Mouse (Mus musculus) spleen, embryonic (tissue): ENCODE measurements around the gene Nphs1.
"Not testable (repeated sequence)": the region's sequence is repeated elsewhere in the genome, so short reads cannot be mapped to it uniquely, and the experiment has no call there.

Source experiments
- CTCF ChIA-PET: fragments of 350-600 bp; sonication (Branson Sonifier 250); formaldehyde crosslinking; loops from one replicate; lab custom pipeline; 2022; lab: Charles Lee

Nphs1 gene

DNA sequence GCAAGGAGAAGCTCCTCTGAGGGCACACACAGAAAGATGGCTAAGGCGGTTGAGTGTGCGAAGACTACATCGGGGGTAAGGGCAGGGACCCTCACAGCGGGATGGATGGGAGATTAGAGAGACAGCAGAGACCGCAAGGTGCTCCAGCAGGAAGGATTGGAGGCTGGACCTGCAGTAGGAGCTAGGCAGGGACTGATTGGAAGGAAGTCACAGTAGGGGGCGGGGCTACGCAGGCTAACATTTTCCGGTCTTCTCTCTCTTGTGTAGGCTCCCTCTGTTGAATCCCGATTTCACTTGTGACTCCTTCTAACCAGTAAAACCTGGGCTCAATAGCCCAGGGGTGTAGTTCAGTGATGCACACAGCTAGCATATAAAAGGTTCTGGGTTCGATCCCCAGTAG lies 21.2 kb upstream of the Nphs1 start:
- CTCF ChIA-PET, result interaction anchor here (1.1 kb wide), 2 partner anchors 19 to 83 kb away, joined by 3 to 6 read pairs; no protein-coding TSS in a partner anchor

DNA sequence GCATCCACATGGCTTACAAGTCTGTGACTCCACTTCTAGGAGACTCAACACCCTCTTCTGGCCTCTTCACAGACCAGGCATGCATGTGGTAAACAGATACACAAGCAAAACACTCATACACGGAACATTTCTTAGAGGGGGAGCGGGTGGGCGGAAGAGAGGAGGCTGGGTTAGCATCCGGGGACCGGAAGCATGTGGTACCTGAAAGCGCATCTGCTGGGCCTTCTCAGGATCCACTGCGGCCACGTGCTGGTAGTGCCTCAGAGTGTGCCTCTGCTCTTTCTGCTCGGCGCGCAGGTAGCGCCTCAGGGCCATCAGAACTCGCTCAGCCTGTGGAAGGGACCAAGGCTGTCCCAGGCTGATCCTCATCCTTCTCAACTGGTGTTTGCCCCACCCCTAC lies 18.4 kb upstream of the Nphs1 start:
- CTCF ChIA-PET, result no interaction called here

DNA sequence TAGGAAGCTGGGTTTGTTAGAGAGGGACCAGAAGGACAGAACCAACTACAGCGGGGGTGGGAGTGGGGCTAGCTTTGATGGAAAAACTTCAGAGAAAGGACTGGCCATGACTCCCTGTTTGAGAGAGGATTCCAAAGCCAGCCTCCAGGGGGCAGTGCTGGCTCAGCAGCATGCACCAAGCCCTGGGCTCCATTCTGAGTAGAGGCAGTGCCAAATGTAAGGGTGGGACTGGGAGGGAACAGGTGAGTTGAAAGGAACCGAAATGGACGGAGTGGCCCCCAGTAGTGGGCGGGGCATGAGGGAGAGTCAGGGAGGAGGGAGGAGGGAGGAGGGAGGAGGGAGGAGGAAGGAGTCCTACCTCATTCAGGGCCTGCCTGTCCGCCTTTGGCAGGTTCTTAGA lies 17.4 kb upstream of the Nphs1 start:
- CTCF ChIA-PET, result interaction anchor here (0.5 to 0.9 kb wide), 3 partner anchors 111 to 625 kb away, joined by 3 to 10 read pairs (median 7); partner anchors contain the start of gene Zfp790

DNA sequence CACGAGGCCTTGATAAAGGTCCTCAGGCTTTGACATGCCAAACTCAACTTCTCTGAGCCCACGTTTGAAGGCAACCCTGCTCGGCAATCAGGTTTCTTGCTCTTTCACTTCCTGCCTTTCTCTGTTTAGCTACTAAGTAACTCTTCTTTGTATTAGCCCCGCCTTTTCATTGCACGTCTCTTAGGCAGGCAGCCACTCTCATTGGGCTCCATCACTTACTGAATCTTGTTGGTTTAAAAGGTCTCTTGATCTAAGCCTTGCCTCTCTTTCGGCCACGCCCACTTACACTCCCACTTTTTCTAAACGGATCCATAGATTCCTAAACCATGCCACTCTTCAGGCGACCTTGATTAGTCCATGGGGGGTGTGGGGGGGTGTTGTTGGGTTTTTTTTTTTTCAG lies 14.4 kb upstream of the Nphs1 start:
- CTCF ChIA-PET, result interaction anchor here (0.6 to 0.7 kb wide), 2 partner anchors 20 to 628 kb away, joined by 5 to 6 read pairs; partner anchors contain the start of gene Zfp790

DNA sequence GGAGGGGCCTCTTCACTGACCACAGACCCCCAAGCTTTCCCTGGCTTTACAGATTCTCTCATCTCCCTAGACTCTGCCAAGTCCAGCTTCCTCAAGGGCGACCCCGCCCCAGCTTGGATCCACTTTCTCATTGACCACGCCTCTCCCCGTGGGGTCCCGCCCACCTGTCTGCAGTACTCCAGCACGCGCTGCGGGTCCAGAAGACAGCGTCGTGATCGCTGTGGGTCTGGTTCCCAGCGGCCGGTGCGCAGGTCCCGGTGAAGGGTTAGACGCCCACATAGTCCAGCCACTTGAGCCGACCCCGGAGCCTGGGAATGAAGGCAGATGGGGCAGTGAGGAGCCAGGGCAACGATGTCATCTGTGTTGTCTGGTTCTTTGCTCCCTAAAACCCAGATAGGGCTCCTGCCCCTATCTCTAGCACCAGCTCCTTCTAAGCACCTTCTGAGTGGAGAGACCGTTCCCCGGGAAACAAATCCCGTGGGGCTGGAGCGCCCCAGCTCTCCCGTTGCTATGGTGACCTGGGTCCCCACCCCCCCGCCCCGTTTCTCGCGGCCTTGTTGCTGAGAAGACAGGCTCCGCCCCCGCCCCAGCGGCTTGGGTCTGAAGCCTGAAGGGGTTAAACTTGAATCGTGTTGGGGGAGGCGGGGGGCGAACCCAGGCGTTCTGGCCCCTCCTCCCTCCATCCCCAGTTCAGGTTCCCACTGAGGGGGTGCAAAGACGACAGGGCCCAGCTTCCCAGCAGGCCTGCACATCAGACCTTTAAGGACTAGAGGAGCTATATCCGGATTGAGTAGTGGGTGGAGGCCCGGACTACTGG lies 13.8 kb upstream of the Nphs1 start:
- CTCF ChIA-PET, result interaction anchor here (0.6 kb wide), 1 partner anchor 628 kb away, joined by 6 read pairs; the partner anchor contains the start of gene Zfp790

DNA sequence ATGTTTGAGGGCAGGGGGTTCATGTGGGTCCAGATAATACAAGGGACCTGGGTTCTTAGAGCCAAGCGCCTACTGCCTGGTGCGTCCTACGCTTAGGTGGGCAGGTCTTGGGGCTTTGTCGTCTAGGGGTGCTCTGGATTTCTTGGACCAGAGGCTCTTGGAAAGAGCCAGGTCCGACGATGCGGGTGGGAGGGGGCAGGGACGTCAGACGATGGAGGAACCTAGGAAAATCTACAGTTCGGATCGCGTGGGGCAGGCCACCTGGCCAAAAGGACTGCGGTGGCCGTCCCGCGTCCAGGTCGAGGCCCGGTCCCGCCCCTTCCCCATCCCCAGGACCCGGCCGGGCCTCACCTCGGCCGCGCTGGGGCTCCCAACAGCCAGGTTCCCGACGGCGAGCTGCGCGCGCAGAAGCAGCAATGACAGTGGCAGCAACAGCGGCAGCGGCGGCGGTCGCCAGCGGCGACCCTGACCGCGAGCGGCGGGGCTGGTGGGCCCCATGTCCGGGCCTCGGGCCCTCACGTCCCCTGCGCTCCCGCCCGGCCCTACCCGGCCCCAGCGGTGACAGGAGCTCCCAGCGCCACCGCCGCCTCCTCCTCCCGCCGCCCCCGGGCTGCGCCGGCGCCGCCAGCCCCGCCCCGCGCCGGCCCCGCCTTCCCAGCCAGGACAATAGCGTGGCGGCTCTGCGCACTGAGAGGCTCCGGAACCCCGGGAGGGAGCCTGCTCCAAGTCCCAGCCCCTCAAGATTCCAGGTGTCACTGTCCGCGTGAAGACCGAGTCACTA lies 13.0 kb upstream of the Nphs1 start, which contains the start of gene Aplp1:
Aplp1 (minus strand) TSS at position 565 of the 781 bp plus-strand sequence.
- CTCF ChIA-PET, result no interaction called here

DNA sequence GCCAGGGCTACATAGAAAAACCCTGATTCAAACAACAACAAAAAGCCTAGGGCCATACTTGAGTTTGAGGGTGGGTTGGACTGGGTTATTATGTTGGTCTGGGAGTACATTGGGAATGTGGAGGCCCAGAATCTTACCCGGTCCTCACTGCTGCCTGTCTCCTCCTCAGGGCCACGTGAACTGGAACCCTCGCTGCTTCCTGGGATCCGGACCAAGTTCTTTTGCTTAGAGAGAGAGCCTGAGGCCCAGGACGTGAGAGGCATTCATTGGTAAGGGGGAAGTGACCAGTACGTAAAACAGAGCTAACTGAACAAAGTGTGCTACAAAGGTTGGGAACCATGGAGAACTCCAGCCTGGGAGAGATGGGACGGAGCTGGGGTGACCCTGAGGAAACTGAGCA lies 7.9 kb upstream of the Nphs1 start:
- CTCF ChIA-PET, result interaction anchor here (0.6 kb wide), 1 partner anchor 16 kb away, joined by 3 read pairs; no protein-coding TSS in a partner anchor

DNA sequence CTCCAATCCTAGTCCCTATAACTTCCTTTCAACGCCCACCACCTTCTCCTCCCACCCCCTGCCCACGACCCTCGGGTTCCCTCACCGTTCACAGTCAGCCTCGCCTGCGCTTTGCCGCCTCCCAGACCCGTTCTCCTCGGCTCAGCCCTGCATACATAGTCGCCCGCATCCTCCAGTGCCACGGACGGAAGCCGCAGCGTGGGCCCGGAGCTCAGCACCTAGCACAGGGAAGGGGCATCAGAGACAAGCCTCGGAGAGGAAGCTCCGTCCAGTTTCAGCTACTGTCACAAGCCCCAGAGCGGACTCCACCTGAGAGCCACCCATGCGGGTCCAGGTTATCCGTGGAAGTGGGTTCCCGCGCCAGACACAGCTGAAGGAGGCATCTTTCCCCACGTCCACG lies 4.8 kb upstream of the Nphs1 start:
- CTCF ChIA-PET, result no interaction called here

DNA sequence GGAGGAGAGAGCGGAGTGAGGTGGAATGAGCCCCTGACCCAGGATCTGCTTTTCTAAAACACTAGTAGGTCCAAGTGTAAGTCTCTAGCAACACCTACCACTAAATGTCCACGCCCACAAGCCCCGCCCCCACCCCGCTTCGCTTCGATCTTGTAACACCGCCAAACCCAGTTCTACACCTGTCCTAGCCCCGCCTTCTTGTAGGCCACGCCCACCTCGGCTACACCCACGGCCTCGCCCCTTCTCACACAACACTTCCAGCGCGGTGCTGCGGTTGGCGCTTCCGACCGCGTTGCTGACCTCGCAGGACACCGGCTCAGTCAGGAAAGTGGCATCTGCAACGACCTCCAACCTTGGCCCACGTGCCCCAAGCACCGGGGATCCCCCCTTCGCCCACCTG lies 4.3 kb upstream of the Nphs1 start:
- CTCF ChIA-PET, result interaction anchor here (0.5 kb wide), 1 partner anchor 78 kb away, joined by 4 read pairs; no protein-coding TSS in a partner anchor

DNA sequence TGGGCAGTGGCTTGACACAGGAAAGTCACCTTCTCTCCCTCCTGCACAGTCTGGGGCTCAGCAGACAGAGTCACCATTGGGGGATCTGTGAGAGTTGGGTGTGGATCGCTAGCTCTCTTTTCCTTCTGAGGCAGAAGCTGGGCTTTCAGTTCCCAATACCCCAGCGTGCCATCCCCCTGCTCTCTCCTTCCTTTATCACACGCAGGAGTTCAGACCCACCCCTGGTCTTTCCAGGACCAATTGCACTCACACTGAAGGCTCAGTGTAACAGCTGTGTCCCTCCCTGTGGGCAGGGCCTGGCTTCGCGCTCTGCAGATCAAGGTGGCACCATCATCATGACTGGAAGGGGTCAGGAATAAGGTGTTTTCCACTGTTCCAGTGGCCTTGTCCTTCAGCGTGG lies 3.9 kb upstream of the Nphs1 start:
- CTCF ChIA-PET, result interaction anchor here (0.5 kb wide), 1 partner anchor 78 kb away, joined by 4 read pairs; no protein-coding TSS in a partner anchor

DNA sequence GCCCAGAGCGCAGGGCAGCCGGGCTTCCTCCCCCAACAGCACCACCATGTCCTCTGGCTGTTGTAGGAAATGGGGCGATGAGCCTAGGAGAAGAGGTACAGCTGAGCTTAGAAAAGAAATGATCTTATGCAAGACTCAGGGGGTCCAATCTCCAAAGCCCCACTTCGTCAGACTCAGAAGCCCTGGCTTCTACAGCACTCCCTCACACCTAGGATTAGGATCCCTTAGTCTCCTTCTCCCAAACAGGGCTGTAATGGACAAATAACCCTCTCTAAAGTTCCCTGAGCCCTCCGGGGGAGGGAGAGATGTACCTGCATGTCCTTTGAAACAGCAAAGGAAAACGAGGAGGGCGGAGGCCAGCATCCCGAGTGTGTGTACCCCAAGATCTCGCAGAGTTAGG lies 1.6 kb upstream of the Nphs1 start:
- CTCF ChIA-PET, result interaction anchor here (0.7 kb wide), 1 partner anchor 19 kb away, joined by 6 read pairs; no protein-coding TSS in a partner anchor

DNA sequence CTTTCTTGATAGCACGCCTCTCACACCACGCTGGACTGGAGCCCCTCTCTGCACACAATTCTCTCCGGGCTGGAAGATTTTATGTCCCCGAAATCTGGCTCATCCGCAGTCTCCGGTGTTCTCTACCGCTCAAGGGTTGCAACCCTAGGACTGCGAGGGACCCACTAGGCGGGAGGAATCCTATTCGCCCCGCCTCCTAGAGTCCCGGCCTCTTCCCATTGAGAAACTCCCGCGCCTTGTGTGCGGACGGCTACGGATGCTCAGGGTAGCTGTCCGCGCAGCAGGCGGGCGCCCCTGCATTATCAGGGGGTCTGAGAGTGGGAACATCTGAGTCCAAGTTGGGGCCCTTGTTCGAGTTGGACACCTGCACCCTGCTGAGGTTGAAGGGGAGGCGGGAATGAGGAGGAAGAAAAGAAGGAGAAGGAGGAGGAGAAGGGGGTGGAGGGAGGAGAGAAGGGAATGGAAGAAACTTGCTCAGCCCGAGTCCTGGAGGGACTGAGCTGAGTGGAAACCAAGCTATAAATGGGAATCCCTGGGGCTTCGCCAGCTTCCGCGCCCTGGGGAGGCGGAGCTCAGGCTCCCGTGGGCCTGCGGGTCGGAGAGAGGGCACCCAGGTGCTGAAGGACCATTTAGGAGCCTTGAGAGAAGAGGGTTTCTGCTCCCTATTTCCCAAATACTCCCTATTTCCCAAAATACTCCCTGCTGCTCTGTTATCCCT lies 1.0 kb upstream of the Nphs1 start:
- CTCF ChIA-PET, result no interaction called here

DNA sequence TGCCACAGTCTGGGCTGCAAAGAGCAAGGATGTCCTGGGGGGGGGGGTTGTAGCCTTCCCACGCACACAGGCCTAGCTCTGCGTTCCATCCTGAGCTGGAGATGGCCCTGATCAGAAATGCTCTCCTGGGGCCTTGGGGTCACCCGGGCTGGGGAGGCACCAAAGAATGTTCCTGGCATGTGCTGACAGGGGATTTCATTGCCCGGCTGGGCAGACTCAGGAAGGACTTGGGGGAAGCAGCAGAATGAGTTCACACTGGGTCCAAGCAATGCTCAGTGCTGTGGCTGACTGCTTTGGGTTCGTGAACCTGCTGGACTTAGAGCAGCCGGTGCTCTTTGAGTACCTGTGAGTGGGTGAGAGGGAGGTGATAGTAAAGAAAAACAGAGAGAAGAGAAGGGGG lies 1.4 kb downstream of the Nphs1 start:
- CTCF ChIA-PET, result no interaction called here

DNA sequence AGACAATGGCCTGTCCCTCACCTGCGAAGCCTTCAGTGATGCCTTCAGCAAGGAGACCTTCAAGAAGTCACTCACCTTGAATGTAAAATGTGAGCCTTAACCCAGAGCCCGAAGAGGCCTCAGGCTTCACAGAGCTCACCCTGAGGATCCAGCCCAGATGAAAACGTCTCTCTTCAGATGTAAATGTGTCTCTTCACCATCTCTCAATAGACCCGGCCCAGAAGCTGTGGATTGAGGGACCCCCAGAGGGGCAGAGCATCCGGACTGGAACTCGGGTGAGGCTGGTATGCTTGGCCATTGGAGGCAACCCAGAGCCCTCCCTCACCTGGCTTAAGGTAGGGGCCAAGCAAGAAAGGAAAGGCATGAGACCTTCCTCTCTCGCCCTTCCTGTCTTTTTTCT lies 5.5 kb downstream of the Nphs1 start:
- CTCF ChIA-PET, result no interaction called here

DNA sequence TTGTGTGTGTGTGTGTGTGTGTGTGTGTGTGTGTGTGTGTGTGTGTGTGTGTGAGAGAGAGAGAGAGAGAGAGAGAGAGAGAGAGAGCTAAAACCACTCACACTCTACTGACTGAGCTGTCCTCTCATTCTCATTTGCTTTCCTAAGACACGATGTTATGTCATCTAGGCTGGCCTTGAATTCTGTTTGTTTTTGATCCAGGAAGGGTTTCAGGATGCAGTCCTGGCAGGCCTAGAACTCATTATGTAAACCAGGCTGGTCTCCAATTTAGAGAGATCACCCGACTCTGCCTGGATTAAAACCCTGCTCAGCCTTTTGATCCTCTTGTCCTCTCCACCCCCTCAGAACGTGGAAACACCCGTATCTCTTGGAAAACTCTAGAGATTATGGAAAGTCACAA lies 5.9 kb downstream of the Nphs1 start:
- CTCF ChIA-PET, result no interaction called here

DNA sequence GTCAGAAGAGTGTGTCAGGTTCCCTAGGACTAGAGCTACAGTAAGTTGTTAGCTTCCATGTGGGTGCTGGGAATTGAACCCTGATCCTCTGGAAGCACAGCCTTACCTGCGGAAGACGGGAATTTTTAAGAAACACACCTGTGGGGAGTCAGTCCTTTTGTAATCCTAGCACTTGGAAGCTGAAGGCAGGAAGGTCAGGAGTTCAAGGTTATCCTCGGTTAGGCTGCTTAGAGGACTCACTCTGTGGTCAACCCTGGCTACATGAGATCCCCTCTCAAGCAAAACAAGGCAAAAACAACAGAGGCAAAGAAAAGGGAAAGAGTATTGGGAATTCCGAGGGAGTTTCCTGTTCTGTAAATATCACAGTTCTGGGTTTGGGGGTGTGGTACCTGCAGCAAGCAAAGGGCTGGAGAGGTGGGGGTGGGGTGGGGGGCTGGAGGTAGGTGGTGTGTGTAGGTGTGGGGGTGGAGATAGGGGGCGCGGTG lies 6.7 kb downstream of the Nphs1 start:
- CTCF ChIA-PET, result no interaction called here

DNA sequence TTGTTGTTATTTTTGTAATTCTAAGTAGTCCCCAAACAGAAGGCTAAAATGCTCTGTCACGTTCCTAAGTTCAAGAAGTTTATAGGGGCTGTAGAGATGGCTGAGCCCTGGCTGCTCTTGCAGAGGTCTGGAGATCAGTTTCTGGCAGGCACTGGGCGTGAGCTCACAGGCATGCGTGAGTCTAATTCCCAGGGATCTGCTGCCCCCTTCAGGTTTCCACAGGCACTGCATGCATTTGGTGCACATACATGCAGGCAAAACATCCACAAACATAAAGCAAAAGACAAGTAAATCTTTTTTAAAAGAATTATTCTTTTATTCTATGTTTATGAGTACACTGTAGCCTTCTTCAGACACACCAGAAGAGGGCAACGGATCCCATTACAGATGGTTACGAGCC lies 14.3 kb downstream of the Nphs1 start:
- CTCF ChIA-PET, result no interaction called here

DNA sequence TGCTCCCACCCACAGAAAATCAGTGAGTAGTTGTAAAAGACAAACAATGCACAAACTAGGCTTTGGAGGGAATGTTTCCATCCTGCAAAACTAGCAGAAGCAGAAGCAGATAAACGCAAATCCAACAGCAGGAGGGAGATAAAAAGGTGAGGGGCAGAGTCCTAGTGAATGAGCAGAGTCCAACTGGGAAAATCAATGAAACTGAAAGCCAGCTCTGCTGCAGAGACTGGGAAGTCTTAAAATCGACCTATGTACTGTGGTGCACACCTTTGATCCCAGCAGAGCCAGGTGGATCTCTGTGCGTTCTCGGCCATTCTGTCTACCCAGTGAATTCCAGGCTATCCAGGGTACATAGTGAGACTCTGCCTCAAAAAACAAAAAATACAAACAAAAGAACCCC lies 16.9 kb downstream of the Nphs1 start:
- CTCF ChIA-PET, result no interaction called here

DNA sequence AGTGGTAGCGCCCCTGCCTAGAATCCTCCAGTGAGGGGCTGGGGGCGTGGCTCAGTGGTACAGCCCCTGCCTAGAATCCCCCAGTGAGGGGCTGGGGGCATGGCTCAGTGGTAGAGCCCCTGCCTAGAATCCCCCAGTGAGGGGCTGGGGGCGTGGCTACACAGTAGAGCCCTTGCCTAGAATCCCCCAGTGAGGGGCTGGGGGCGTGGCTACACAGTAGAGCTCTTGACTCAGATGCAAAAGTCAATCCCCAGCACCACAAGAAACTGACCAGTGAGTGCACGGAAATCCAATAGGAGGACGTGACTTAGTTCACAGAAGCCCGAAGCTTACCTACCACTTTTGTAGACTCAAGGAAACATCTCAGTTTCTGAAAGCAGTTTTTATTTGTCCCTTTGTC lies 18.0 kb downstream of the Nphs1 start:
- CTCF ChIA-PET, result not testable (repeated sequence)

DNA sequence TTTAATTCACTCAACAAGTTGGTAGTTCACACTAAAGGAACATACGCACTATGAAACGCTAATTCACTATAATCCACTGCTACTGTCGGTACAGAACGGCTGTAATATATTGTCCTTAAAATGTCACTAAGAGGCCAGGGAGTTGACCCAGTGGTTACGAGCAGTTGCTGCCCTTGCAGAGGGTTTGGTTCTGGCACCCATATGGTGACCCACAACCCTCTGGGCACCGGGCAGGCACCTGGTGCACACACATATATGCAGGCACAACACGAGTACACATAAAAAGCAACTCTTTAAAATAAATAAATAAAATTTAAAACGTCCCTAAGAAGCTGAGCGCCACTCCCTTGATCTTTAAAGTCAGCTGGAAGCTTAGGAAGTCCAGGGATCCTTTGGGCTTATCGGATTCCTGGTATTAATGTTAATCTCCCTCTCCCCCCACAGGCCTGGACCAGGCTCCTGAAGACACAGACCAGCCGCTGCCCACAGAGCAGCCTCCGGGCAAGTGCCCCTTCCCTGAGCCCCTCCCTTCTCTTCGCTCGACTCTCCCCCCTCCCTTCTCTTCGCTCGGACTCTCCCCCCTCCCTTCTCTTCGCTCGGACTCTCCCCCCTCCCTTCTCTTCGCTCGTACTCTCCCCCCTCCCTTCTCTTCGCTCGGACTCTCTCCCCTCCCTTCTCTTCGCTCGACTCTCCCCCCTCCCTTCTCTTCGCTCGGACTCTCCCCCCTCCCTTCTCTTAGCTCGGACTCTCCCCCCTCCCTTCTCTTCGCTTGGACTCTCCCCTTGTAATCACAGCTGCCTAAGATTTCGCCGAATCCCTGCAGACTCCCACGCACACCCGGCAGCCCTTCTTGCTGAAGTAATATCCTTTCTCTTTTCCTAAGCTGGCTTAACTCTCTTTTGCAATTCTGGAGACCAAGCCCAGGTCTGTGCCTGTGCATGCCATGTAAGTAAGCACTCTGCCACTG lies 19.6 kb downstream of the Nphs1 start:
- CTCF ChIA-PET, result no interaction called here
